Mouse (Mus musculus): ENCODE measurements around the gene Grik3. TPM values are rescaled to one million over a fixed set of nuclear protein-coding genes. Genes with fewer than 3 reads are reported as not detected.

The Grik3 gene
- polyA plus RNA-seq, 1 experiment: not detected

GRCm38 (mm10) chr4:125486616-125487015 is 3.9 kb upstream of the Grik3 start:
- no peak for TF ChIP-seq GATA1 (IDR thresholded peaks at IDR 0.05; ENCODE audit: low read length)

DNA sequence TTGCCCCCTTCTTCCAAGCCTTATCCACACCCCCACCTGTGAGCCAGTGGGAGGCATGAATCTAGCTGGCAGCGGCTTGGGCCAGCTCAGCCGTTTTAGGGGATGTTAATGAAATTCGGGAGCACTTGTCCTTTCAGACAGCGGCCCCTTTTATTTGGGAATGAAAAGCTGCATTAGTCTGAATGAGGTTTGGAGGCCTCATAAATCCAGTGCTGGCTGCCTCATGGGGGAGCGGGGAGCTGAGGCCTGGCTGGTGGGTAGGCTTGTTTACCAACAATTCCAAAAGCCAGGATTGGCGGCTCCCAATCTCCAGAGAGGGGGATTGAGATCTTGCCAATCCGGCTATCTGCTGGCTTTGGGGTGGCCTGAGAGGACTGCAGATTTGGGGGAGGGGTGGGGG is 3.5 kb upstream of the Grik3 start:
- no peak for TF ChIP-seq GATA1 (IDR thresholded peaks at IDR 0.05; ENCODE audit: low read length)

- no peak for TF ChIP-seq GATA1 (IDR thresholded peaks at IDR 0.05; ENCODE audit: low read length)
Measured at GRCm38 (mm10) chr4:125488796-125489637, 1.5 kb upstream of the Grik3 start.

GRCm38 (mm10) chr4:125489901-125490590 is 454 bp upstream of the Grik3 start:
- no peak for TF ChIP-seq GATA1 (IDR thresholded peaks at IDR 0.05; ENCODE audit: low read length)

GRCm38 (mm10) chr4:125491505-125492121 is 1.1 kb downstream of the Grik3 start:
- no peak for TF ChIP-seq GATA1 (IDR thresholded peaks at IDR 0.05; ENCODE audit: low read length)

GRCm38 (mm10) chr4:125492122-125492505 is 1.6 kb downstream of the Grik3 start:
- no peak for TF ChIP-seq GATA1 (IDR thresholded peaks at IDR 0.05; ENCODE audit: low read length)

DNA sequence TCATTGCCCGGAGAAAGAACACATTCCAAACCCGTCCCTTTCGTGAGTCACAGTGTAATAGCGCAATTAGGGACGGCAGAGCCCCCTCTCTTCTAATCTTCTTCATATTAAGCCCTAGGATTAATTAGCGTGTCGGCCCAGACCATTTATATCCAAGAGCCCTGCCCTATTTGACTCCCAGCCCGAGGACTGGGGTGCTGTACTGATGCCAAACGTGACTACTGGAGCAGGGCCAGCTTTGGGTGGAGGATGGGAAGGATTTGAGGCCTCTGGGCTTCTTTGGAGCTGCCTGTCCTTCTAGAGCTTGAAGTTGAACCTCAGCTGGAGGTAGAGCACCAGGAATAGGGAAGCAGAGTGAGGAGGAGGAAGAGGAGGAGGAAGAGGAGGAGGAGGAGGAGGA is 2.2 kb downstream of the Grik3 start:
- TF ChIP-seq GATA1 (IDR thresholded peaks at IDR 0.05; ENCODE audit: low read length): no peak

DNA sequence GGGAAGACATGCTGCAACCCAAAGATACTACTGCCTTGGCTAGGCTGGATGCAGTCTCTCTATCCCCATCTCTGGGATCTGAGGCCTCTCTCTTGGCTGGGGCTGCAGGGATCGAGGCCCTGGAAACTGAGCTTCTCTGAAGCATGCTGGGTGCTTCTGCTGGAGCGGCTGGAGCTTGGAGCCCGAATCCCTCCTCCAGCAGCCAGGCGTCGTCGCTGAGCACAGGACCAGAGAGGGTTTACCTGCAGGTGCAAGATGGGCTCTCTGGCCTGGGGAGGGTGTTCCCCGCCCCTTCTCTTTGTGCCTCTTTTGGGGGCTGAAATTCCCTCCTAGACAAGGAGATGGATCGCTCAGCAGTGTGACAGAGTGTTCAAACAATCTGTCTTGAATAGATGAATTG is 2.6 kb downstream of the Grik3 start:
- TF ChIP-seq GATA1 (IDR thresholded peaks at IDR 0.05; ENCODE audit: low read length): no peak

DNA sequence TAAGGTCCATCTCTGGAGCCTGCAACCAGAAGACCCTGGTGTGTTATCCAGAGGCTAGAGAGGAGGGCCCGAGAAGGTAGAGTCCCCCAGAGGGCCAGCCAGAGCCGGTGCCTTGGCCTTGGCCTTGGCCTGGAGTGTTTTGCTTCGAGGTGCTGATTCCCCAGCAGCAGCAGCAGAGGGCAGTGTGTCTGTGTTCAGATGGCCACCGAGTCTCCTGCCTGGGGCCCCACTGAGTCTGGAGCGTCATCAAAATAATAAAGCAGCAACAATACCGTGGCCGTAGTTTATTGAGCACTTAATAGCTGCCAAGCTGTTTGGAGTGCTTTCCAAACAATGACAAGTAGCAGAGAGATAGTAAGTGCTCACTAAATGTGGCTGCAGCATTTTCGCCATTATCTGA is 5.0 kb downstream of the Grik3 start:
- no peak for TF ChIP-seq GATA1 (IDR thresholded peaks at IDR 0.05; ENCODE audit: low read length)

DNA sequence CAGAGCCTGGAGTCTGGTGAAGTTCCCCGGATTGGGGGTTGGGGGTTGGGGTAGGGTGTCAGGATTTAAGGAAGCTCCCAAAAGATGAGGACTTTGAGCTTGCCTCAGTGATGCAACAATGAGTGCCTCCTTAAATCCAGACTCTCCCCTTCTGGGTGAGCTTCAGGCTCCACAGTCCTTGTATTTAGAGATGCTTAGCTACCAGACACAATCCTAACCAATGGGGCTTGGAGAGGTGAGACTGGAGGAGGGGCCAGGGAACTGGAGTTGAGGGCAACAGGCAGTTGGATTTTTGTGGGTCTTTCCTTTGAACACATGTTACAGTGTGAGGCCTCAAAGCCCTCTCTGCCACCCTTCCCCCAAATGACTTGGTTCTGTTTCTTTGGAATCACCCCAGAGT is 6.5 kb downstream of the Grik3 start:
- TF ChIP-seq GATA1 (IDR thresholded peaks at IDR 0.05; ENCODE audit: low read length): no peak

GRCm38 (mm10) chr4:125497471-125497870 is 7.0 kb downstream of the Grik3 start:
- TF ChIP-seq GATA1 (IDR thresholded peaks at IDR 0.05; ENCODE audit: low read length): no peak

DNA sequence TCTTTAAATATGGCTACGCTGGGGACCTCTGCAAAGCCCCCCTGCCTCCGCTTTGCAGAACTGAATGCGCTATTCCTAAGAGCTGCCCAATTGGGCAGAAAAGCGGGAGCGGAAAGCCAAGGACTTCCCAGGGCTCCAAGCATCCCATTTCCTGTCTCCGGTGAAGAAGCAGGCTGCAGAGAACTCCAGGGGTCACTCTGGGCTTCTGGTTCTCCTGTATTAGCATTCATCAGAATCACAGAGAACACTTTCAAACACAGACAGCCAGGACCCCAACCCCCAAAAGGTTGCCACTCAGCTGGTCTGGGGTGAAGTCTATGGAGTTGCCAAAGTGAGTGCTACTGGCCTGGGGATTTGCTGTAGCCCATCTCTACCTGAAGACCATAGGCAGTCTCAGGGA is 8.4 kb downstream of the Grik3 start:
- no peak for TF ChIP-seq GATA1 (IDR thresholded peaks at IDR 0.05; ENCODE audit: low read length)

DNA sequence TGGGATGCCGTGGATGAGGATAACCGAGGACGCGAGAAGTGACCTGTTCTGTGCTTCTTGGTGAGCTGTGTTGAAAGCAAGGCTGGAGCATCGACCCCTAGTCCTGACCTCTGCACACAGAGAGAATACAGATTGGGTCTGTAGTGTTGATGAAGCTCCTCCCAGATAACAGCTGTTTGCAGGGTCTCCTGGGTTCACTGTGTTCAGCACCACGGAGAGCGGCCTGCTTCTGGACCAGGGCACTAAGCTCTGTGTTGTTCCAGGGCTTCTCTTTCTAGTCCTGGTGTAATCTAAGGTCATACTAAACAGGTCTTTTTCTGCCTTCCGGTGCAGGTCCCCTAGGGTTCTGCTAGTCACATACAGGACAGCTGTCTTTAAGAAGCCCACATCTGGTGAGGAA is 12.4 kb downstream of the Grik3 start:
- TF ChIP-seq GATA1 (IDR thresholded peaks at IDR 0.05; ENCODE audit: low read length): no peak

GRCm38 (mm10) chr4:125512434-125512833 is 21.9 kb downstream of the Grik3 start:
- no peak for TF ChIP-seq GATA1 (IDR thresholded peaks at IDR 0.05; ENCODE audit: low read length)

- TF ChIP-seq GATA1 (IDR thresholded peaks at IDR 0.05; ENCODE audit: low read length): no peak
Measured at GRCm38 (mm10) chr4:125515646-125516045, 25.1 kb downstream of the Grik3 start.

GRCm38 (mm10) chr4:125516612-125517011 is 26.1 kb downstream of the Grik3 start:
- no peak for TF ChIP-seq GATA1 (IDR thresholded peaks at IDR 0.05; ENCODE audit: low read length)

All from G1E-ER4 (cell line).